Comparison of ENCODE assay signal across 10 mouse cellular contexts in genomic region chr2:119846929-119847328, GRCm38 (mm10). TPM values are rescaled to one million over a fixed set of nuclear protein-coding genes. Genes with fewer than 3 reads are reported as not detected.
A peak's percentile ranks its signal among the peaks of the same experiment; 100 is the strongest.
DNase-seq lines count a peak whose midpoint lies in the region; ATAC-seq lines count a peak whose summit lies in the region.
"Had no signal": no experiment of that assay in that cellular context is flagged by ENCODE, and none has a peak within 500 bp of the region (broad histone marks: within the 10 kb centered on the region; RNA-seq: fewer than 3 reads in every experiment).

No protein-coding gene starts in this region.

- WGBS in heart, embryonic 10.5 days = 57% methylated on average over 4 of the region's 4 CpGs

- H3K36me3 ChIP-seq in heart, embryonic 10.5 days = no peaks in the 10 kb centered on the region
- H3K36me3 ChIP-seq: stomach, embryonic 15.5 days had no signal

- peak; percentile 43 to 53 for DNase-seq in heart, adult 18-20 months
- no peak for DNase-seq in heart, embryonic 10.5 days (ENCODE audit: low spot score)
- DNase-seq in urinary bladder, postnatal 36 days (ENCODE audit: low spot score in 2 of 2) = peak; percentile 1 to 16
- DNase-seq in urinary bladder, postnatal 4 days (ENCODE audit: low spot score in 2 of 2) = no peak
- peak; percentile 23 to 64 for DNase-seq in cerebellum, postnatal 4 days (ENCODE audit: low spot score in 2 of 2)
- DNase-seq in skeletal muscle tissue, adult 2 months (ENCODE audit: low read depth, low spot score) = peak; percentile 72
- no peak for DNase-seq in B cell, adult 2 months
- DNase-seq: kidney, postnatal 25 days had no signal

- H3K4me3 ChIP-seq in heart, embryonic 10.5 days = no peak overlapping the region
- H3K4me3 ChIP-seq: stomach, embryonic 15.5 days had no signal

- H3K9me3 ChIP-seq in heart, embryonic 10.5 days = no peaks in the 10 kb centered on the region
- H3K9me3 ChIP-seq: stomach, embryonic 15.5 days had no signal

- no peaks in the 10 kb centered on the region for H3K4me1 ChIP-seq in heart, embryonic 10.5 days
- H3K4me1 ChIP-seq: stomach, embryonic 15.5 days had no signal

- no peak for ATAC-seq in megakaryocyte, adult 5-6 weeks (ENCODE audit: poor library complexity, severe bottlenecking)

- H3K27ac ChIP-seq in heart, embryonic 10.5 days = no peak overlapping the region
- H3K27ac ChIP-seq: stomach, embryonic 15.5 days had no signal

- no peaks in the 10 kb centered on the region for H3K27me3 ChIP-seq in heart, embryonic 10.5 days (ENCODE audit: insufficient read depth, poor library complexity, severe bottlenecking)
- H3K27me3 ChIP-seq: stomach, embryonic 15.5 days had no signal

RNA-seq across cellular contexts. Expression of gene Tyro3, which starts 49.4 kb away (rescaled TPM):
- 1 to 10 TPM; 1.9 to 2.2 TPM for total RNA-seq in heart, adult 18-20 months (2021)
- polyA plus RNA-seq in heart, embryonic 10.5 days (2016; fragmentation: Nextera tagmentation; extraction: Ambion mirVana) = 8.9 and 11.6 TPM in 2 replicates
- total RNA-seq in megakaryocyte, adult 5-6 weeks (2015) = not detected in 2 replicates
- total RNA-seq in megakaryocyte, adult 5-6 weeks (2017) = 0.33 TPM in 1 of 2 replicates, not detected in the other

RNA-seq across cellular contexts. Expression of gene Mga, which starts 50.1 kb away (rescaled TPM):
- 10 to 100 TPM; 28.3 to 37.8 TPM for total RNA-seq in heart, adult 18-20 months (2021)
- polyA plus RNA-seq in heart, embryonic 10.5 days (2016; fragmentation: Nextera tagmentation; extraction: Ambion mirVana) = 24.2 and 24.6 TPM in 2 replicates
- total RNA-seq in megakaryocyte, adult 5-6 weeks (2015) = 36.3 and 44.5 TPM in 2 replicates
- total RNA-seq in megakaryocyte, adult 5-6 weeks (2017) = 23.2 and 29.4 TPM in 2 replicates

RNA-seq across cellular contexts. Expression of gene Rpap1, which starts 59.6 kb away (rescaled TPM):
- total RNA-seq in heart, adult 18-20 months (2021) = 10 to 100 TPM; 14.6 to 14.9 TPM
- polyA plus RNA-seq in heart, embryonic 10.5 days (2016; fragmentation: Nextera tagmentation; extraction: Ambion mirVana) = 31.4 and 32.0 TPM in 2 replicates
- total RNA-seq in megakaryocyte, adult 5-6 weeks (2015) = 2.9 and 3.9 TPM in 2 replicates
- 5.0 and 6.4 TPM in 2 replicates for total RNA-seq in megakaryocyte, adult 5-6 weeks (2017)

Comparison
In these comparisons a context has a peak if more than half of its experiments do, and no peak if none do; other contexts are left out.
1. DNase-seq: peak in heart, adult 18-20 months (2 of 2), urinary bladder, postnatal 36 days (2 of 2), cerebellum, postnatal 4 days (2 of 2) and skeletal muscle tissue, adult 2 months (single experiment); none in heart, embryonic 10.5 days (single experiment), urinary bladder, postnatal 4 days (0 of 2) and B cell, adult 2 months (0 of 2).